Mouse (Mus musculus) liver, embryonic 14.5 days (tissue): ENCODE results near the gene Fstl5.

Source experiments
- CTCF ChIP-seq: IDR thresholded peaks from 2 replicates; pipeline ENCODE4 v1.5.1; 2016; ENCODE audit warnings: antibody characterized with exemption, low read depth, control low read depth
- EP300 ChIP-seq: IDR thresholded peaks from 2 replicates; pipeline ENCODE4 v1.6.1; 2016; ENCODE audit warnings: antibody characterized with exemption, low read depth

GRCm38 (mm10) chr3:76238834-76239233, 164.8 kb downstream of the Fstl5 start:
- TF ChIP-seq CTCF (no peak), EP300 (no peak)
